Mouse (Mus musculus): ENCODE data around the gene Adamts17. TPM values are rescaled to one million over a fixed set of nuclear protein-coding genes. Genes with fewer than 3 reads are reported as not detected.
A peak's percentile ranks its signal among the peaks of the same experiment; 100 is the strongest.

Gene Adamts17
- polyA plus RNA-seq (2014; fragmentation: Nextera tagmentation; extraction: Ambion mirVana) = 3.8 and 5.0 TPM in 2 replicates

GRCm38 (mm10) chr7:66839463-66840007 is at the start of gene Adamts17:
TSS of gene Adamts17 (plus strand) at chr7:66839735.
- H3K9ac ChIP-seq = peak within 1 kb of the TSS; percentile 74
- DNase-seq (ENCODE audit: low spot score) (peak; percentile 93), ATAC-seq (ENCODE audit: low FRiP score) (peak; percentile 98)
- H3K4me2 ChIP-seq (replicated peaks) = peak within 1 kb of the TSS; percentile 97
- no peaks in the 10 kb centered on the region for H3K36me3 ChIP-seq (replicated peaks; ENCODE audit: control insufficient read depth, insufficient read depth)
- peaks cover 8% of the 10 kb centered on the region; the same call in 1 of the 2 replicates for H3K4me1 ChIP-seq (replicated peaks; ENCODE audit: control insufficient read depth, insufficient read depth, low read length)
- under 1% methylated on average over 30 of the region's 30 CpGs for WGBS
- peak within 1 kb of the TSS; percentile 68 for H3K27ac ChIP-seq
- H3K4me3 ChIP-seq (replicated peaks; ENCODE audit: low read length) = peak within 1 kb of the TSS; percentile 54
- 0 out of 2 replicates have a peak, but pooled peaks cover 5% of the 10 kb centered on the region for H3K27me3 ChIP-seq (ENCODE audit: control insufficient read depth, insufficient read depth, low read length)
- no peaks in the 10 kb centered on the region for H3K9me3 ChIP-seq (ENCODE audit: control insufficient read depth, low read length)

DNA sequence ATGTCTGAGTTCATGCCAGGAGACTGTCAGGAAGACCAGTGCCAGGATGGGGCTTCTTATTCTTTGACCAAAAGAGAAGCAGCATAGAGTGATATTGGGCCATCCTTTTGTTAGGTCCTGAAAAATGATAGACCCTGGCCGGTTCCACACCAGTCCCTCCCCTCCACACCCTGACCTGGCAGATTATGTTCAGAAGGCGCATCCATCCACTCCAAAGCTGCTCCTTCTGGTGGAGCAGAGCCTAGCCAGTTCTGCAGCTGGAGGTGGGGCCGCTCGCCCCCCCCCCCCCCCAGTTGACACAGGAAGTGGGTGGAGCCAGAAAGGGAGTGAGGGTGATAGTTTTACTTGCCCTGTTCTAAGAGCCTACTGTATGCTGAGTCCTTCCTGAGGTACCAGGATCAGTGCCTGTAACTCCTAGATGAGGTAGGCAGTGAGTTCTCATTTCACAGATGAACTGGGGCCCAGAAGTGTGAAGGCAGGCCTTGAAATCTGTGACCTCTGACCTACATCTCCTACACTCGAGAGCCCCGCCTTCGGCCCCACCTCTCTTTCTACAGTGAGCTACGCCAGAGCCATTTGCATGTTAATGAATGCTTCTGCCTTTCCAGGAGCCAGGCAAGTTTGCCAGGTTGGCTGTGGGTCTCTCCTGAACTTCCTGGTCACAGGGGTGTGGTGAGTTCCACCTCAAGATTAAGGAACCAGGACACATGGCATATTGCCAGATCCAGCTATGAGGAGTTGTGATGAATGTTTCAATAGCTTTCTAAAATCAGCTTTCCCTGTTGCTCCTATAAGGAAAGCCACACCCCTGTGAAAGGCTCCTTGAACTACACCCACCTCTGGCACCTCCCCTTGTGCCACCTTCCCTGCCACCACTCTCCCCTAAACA is 49.4 kb upstream of the Adamts17 start:
- Histone ChIP-seq H3K27ac (no peak overlapping the region), H3K4me3 (replicated peaks; ENCODE audit: low read length) (no peak overlapping the region), H3K27me3 (ENCODE audit: control insufficient read depth, insufficient read depth, low read length) (no peaks in the 10 kb centered on the region), H3K4me1 (replicated peaks; ENCODE audit: control insufficient read depth, insufficient read depth, low read length) (no peaks in the 10 kb centered on the region), H3K9me3 (ENCODE audit: control insufficient read depth, low read length) (no peaks in the 10 kb centered on the region), H3K9ac (no peak overlapping the region), H3K36me3 (replicated peaks; ENCODE audit: control insufficient read depth, insufficient read depth) (no peaks in the 10 kb centered on the region), H3K4me2 (replicated peaks) (no peak overlapping the region)
- DNase-seq (ENCODE audit: low spot score) (no peak), ATAC-seq (ENCODE audit: low FRiP score) (no peak)
- 34% methylated on average over 8 of the region's 8 CpGs for WGBS

DNA sequence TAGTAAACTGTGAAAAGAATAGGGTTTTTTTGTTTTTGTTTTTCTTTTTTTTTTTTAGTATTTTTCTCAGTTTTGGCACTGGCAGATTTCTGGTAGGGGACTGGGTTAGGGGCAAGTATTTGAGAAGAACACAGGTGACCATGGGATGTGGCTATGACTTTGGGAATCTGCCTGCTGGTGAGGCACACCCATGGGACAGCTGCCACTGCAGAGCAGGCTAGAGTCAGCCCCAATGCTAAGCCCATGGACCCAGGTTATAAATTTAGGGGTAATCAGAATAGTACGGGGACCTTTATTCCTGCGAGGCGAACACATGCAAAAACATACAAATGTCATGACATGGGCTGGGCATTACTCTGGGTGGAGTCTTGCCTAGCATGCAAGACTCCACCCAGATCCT is 48.5 kb upstream of the Adamts17 start:
- DNase-seq (ENCODE audit: low spot score) = no peak
- whole genome bisulfite sequencing = 97% methylated on average over 3 of the region's 3 CpGs
- Histone ChIP-seq H3K4me2 (replicated peaks) (no peak overlapping the region), H3K36me3 (replicated peaks; ENCODE audit: control insufficient read depth, insufficient read depth) (no peaks in the 10 kb centered on the region), H3K4me1 (replicated peaks; ENCODE audit: control insufficient read depth, insufficient read depth, low read length) (no peaks in the 10 kb centered on the region), H3K4me3 (replicated peaks; ENCODE audit: low read length) (no peak overlapping the region), H3K9ac (no peak overlapping the region), H3K27me3 (ENCODE audit: control insufficient read depth, insufficient read depth, low read length) (no peaks in the 10 kb centered on the region), H3K9me3 (ENCODE audit: control insufficient read depth, low read length) (no peaks in the 10 kb centered on the region), H3K27ac (no peak overlapping the region)
- ATAC-seq (ENCODE audit: low FRiP score) = no peak

DNA sequence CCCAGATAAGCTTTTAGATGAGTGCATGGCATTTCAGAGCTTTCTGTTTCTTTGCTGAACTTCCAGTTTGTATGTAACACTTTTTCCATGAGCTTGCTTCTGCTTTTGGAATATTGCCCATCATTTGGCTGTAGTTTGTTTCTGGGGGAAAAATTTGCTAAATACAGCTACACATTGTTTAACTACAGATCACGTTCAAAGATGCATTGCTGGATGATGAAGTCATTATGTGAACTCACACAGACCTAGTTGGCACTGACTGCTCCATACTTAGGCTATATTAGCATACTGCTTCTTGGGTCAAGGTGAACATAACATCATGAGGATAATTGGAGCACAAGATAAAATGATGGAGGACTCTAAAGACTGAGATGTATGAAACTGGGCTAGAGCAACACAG is 42.6 kb upstream of the Adamts17 start:
- Histone ChIP-seq H3K9ac (no peak overlapping the region), H3K27ac (no peak overlapping the region), H3K9me3 (ENCODE audit: control insufficient read depth, low read length) (no peaks in the 10 kb centered on the region), H3K4me1 (replicated peaks; ENCODE audit: control insufficient read depth, insufficient read depth, low read length) (no peaks in the 10 kb centered on the region), H3K4me3 (replicated peaks; ENCODE audit: low read length) (no peak overlapping the region), H3K27me3 (ENCODE audit: control insufficient read depth, insufficient read depth, low read length) (no peaks in the 10 kb centered on the region), H3K4me2 (replicated peaks) (no peak overlapping the region), H3K36me3 (replicated peaks; ENCODE audit: control insufficient read depth, insufficient read depth) (no peaks in the 10 kb centered on the region)
- DNase-seq (ENCODE audit: low spot score) (no peak), ATAC-seq (ENCODE audit: low FRiP score) (no peak)
- WGBS = 72% methylated on average over 1 of the region's 1 CpGs

- ATAC-seq (ENCODE audit: low FRiP score) = no peak
- 82% methylated on average over 1 of the region's 1 CpGs for whole genome bisulfite sequencing
These were observed 42.2 kb upstream of the Adamts17 start for GRCm38 (mm10) chr7:66797345-66797744.

DNA sequence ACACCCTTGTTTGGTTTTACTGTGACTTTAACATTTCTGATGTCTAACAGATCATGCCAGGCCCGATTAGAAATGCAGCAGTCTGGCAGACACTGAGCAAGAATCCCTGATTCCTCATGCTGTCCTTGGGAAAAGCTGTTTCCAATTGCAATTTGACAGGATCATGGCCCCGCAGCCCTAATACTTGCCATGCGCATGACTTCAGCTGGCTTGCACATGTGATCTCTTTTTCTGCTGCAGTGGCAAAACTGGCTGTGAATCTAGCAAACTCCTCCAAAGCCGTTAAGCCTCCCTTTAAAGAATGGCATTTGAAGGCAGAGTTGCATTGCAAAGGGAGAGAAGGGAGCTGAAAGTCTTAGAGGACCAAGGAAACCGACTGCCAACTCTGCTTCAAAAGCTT is 40.7 kb upstream of the Adamts17 start:
- WGBS = 67% methylated on average over 5 of the region's 5 CpGs
- ATAC-seq (ENCODE audit: low FRiP score) = no peak
- Histone ChIP-seq H3K4me1 (replicated peaks; ENCODE audit: control insufficient read depth, insufficient read depth, low read length) (no peaks in the 10 kb centered on the region), H3K36me3 (replicated peaks; ENCODE audit: control insufficient read depth, insufficient read depth) (no peaks in the 10 kb centered on the region), H3K9me3 (ENCODE audit: control insufficient read depth, low read length) (no peaks in the 10 kb centered on the region), H3K4me2 (replicated peaks) (no peak overlapping the region), H3K27ac (no peak overlapping the region), H3K9ac (no peak overlapping the region), H3K4me3 (replicated peaks; ENCODE audit: low read length) (no peak overlapping the region), H3K27me3 (ENCODE audit: control insufficient read depth, insufficient read depth, low read length) (no peaks in the 10 kb centered on the region)
- DNase-seq (ENCODE audit: low spot score) = no peak

More at GRCm38 (mm10) chr7:66797345-66797744, 42.2 kb upstream of the Adamts17 start:
- H3K36me3 ChIP-seq (replicated peaks; ENCODE audit: control insufficient read depth, insufficient read depth) = no peaks in the 10 kb centered on the region
- no peaks in the 10 kb centered on the region for H3K27me3 ChIP-seq (ENCODE audit: control insufficient read depth, insufficient read depth, low read length)
- no peak overlapping the region for H3K27ac ChIP-seq
- no peak overlapping the region for H3K4me2 ChIP-seq (replicated peaks)
- H3K9me3 ChIP-seq (ENCODE audit: control insufficient read depth, low read length) = no peaks in the 10 kb centered on the region
- no peaks in the 10 kb centered on the region for H3K4me1 ChIP-seq (replicated peaks; ENCODE audit: control insufficient read depth, insufficient read depth, low read length)
- H3K4me3 ChIP-seq (replicated peaks; ENCODE audit: low read length) = no peak overlapping the region
- no peak overlapping the region for H3K9ac ChIP-seq
- no peak for DNase-seq (ENCODE audit: low spot score)

GRCm38 (mm10) chr7:66800784-66801183 is 38.8 kb upstream of the Adamts17 start:
- ATAC-seq (ENCODE audit: low FRiP score) (no peak), DNase-seq (ENCODE audit: low spot score) (no peak)
- Histone ChIP-seq H3K27me3 (ENCODE audit: control insufficient read depth, insufficient read depth, low read length) (no peaks in the 10 kb centered on the region), H3K4me1 (replicated peaks; ENCODE audit: control insufficient read depth, insufficient read depth, low read length) (no peaks in the 10 kb centered on the region), H3K27ac (no peak overlapping the region), H3K9ac (no peak overlapping the region), H3K9me3 (ENCODE audit: control insufficient read depth, low read length) (no peaks in the 10 kb centered on the region), H3K4me2 (replicated peaks) (no peak overlapping the region), H3K36me3 (replicated peaks; ENCODE audit: control insufficient read depth, insufficient read depth) (no peaks in the 10 kb centered on the region), H3K4me3 (replicated peaks; ENCODE audit: low read length) (no peak overlapping the region)
- WGBS = 79% methylated on average over 5 of the region's 5 CpGs

- DNase-seq (ENCODE audit: low spot score) (no peak), ATAC-seq (ENCODE audit: low FRiP score) (no peak)
- Histone ChIP-seq H3K27ac (no peak overlapping the region), H3K4me1 (replicated peaks; ENCODE audit: control insufficient read depth, insufficient read depth, low read length) (no peaks in the 10 kb centered on the region), H3K27me3 (ENCODE audit: control insufficient read depth, insufficient read depth, low read length) (no peaks in the 10 kb centered on the region), H3K9ac (no peak overlapping the region), H3K4me2 (replicated peaks) (no peak overlapping the region), H3K9me3 (ENCODE audit: control insufficient read depth, low read length) (no peaks in the 10 kb centered on the region), H3K4me3 (replicated peaks; ENCODE audit: low read length) (no peak overlapping the region), H3K36me3 (replicated peaks; ENCODE audit: control insufficient read depth, insufficient read depth) (no peaks in the 10 kb centered on the region)
These were observed 37.8 kb upstream of the Adamts17 start for GRCm38 (mm10) chr7:66801785-66802184.

DNA sequence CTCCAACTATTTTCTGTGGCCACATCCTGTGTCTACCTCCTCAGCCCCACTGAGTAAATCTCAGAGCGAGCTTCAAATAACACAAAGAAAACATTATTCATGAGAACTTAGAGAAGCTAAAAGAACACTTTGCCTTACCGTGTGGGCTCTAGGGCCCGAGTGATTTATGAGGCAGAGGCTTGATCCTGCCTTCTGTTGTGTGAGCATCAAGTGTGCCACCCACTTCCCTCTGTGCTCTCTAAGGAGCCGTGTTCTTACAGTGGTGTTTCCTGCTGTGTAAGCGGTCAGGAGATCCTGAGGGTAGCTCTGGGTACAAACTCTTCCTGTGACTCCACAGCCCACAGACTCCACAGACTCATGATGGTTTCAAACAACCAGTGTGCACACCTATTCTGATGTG is 35.7 kb upstream of the Adamts17 start:
- 46% methylated on average over 5 of the region's 5 CpGs for WGBS
- H3K27ac ChIP-seq = no peak overlapping the region
- no peaks in the 10 kb centered on the region for H3K4me1 ChIP-seq (replicated peaks; ENCODE audit: control insufficient read depth, insufficient read depth, low read length)
- H3K9me3 ChIP-seq (ENCODE audit: control insufficient read depth, low read length) = no peaks in the 10 kb centered on the region
- no peak overlapping the region for H3K4me2 ChIP-seq (replicated peaks)
- no peaks in the 10 kb centered on the region for H3K36me3 ChIP-seq (replicated peaks; ENCODE audit: control insufficient read depth, insufficient read depth)
- no peak overlapping the region for H3K4me3 ChIP-seq (replicated peaks; ENCODE audit: low read length)
- H3K27me3 ChIP-seq (ENCODE audit: control insufficient read depth, insufficient read depth, low read length) = no peaks in the 10 kb centered on the region
- no peak for DNase-seq (ENCODE audit: low spot score)
- no peak overlapping the region for H3K9ac ChIP-seq
- no peak for ATAC-seq (ENCODE audit: low FRiP score)

Data from hindbrain, embryonic 14.5 days (tissue).